Mouse (Mus musculus) liver, embryonic 16.5 days (tissue): Measurements from ENCODE around the gene Sparcl1. TPM values are rescaled to one million over a fixed set of nuclear protein-coding genes. Genes with fewer than 3 reads are reported as not detected.

Experiments used
- ATAC-seq: fragments of 200-750 bp; cut with Nextera tagmentation; 2 replicates; pipeline ENCODE4 v1.8.0; 2017; ENCODE audit warnings: low read depth, mild to moderate bottlenecking, moderate number of reproducible peaks, moderate library complexity
- H3K27ac ChIP-seq: fragments of 300-500 bp; sonication (generic); 2 replicates; pipeline ENCODE4 v1.5.1; 2014; ENCODE audit warnings: mild to moderate bottlenecking, low read length
- H3K27me3 ChIP-seq: fragments of 300-500 bp; sonication (generic); 2 replicates; pipeline ENCODE4 v1.6.1; 2014; ENCODE audit warnings: low read depth, low read length, mixed read lengths; ENCODE audit not compliant: control insufficient read depth, insufficient read depth
- H3K36me3 ChIP-seq: fragments of 300-500 bp; sonication (generic); 2 replicates; pipeline ENCODE4 v1.6.1; 2014; ENCODE audit warnings: mild to moderate bottlenecking; ENCODE audit not compliant: control insufficient read depth, insufficient read depth
- H3K4me1 ChIP-seq: fragments of 300-500 bp; sonication (generic); 2 replicates; pipeline ENCODE4 v1.6.1; 2014; ENCODE audit warnings: low read depth, low read length, mixed read lengths; ENCODE audit not compliant: control insufficient read depth
- H3K4me2 ChIP-seq: fragments of 300-500 bp; sonication (generic); 2 replicates; pipeline ENCODE4 v1.6.1; 2014; ENCODE audit warnings: low read depth, low read length, mixed read lengths
- H3K4me3 ChIP-seq: fragments of 300-500 bp; sonication (generic); 2 replicates; pipeline ENCODE4 v1.5.1; 2014; ENCODE audit warnings: low read depth, mild to moderate bottlenecking, low read length
- H3K9ac ChIP-seq: fragments of 300-500 bp; sonication (generic); 2 replicates; pipeline ENCODE4 v1.6.1; 2014; ENCODE audit warnings: low read depth, low read length
- H3K9me3 ChIP-seq: fragments of 300-500 bp; sonication (generic); replicated peaks from 2 replicates; pipeline ENCODE4 v1.6.1; 2016; ENCODE audit warnings: low read length; ENCODE audit not compliant: control insufficient read depth
- WGBS: fragments of 180-500 bp; shearing (Covaris S2); extraction: QIAGEN DNeasy Blood & Tissue Kit; methylation state at CpG from one replicate; pipeline ENCODE4 v1.1.7; 2014; ENCODE audit not compliant: insufficient replicate concordance; 5-methylcytosine and 5-hydroxymethylcytosine counted together
- polyA plus RNA-seq: library from polyadenylated mRNA; unstranded; fragments of >200 nt; fragmentation: Nextera tagmentation; extraction: Ambion mirVana; gene quantifications from 2 replicates; pipeline ENCODE4 v1.2.1, GENCODE M21; 2015

Sparcl1 gene
- polyA plus RNA-seq, 1 experiment from 2014 or later = 5.1 TPM

DNA sequence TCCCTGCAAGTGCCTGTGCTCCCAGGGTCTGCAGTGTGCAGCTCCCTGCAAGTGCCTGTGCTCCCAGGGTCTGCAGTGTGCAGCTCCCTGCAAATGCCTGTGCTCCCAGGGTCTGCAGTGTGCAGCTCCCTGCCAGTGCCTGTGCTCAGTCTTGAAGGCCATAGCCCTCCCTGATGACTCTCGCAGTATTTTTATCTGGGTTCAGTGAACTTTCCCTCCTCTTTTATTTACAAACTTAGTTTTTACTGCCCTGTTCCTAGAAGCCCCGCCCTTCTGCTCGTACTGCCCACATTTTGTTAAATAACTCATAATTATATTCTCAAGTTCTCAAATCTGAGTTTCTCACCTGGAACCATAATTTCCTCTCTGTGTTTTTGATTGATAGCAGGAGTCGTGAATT, 10.4 kb downstream of the Sparcl1 start:
- 45% methylated on average over 4 of the region's 4 CpGs for WGBS
- no peaks in the 10 kb centered on the region for H3K36me3 ChIP-seq

DNA sequence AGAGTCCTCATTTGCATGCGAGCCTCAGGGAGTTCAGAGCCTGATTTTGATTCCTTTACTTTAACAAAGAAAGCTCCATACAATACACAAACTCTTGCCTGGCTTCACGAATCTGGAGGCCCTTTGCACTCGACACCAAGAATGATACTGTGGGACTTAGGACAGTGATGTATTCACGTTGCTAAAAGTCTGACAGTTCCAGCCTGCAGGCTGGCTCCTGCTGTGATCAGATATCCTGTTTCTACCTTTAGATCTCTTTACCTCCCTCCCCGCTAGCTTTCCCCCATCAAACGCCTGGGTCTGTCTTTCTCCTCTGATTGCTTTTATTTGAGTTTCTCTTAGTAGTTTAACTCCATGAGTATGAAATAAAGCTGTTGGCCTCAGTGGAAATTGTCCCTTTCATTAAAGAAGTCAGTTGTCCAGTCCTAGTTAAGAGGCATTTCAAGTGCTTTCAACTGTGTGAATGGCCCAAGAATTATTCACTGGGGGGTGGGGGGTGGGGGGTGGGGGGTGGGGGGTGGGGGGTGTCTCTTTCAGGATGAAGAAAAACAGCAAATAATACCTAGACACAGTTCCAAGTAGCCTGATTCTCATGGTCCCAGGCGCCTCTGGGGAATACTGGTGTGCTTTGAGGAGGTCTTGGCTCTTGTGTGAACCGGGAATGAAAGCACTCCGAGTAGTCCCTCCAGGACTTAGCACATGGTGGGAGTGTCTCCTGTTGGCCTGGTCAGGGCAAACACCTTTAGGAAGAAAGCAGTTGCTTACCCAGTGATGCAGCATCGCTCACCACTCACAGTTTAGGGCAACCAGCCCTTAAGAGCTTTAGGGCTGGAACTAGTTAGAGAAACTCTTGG, 11.6 kb downstream of the Sparcl1 start:
- H3K4me1 ChIP-seq = no peaks in the 10 kb centered on the region
- no peak for ATAC-seq
- 41% methylated on average over 10 of the region's 10 CpGs for WGBS
- no peak overlapping the region for H3K4me3 ChIP-seq
- H3K9me3 ChIP-seq = no peaks in the 10 kb centered on the region
- no peaks in the 10 kb centered on the region for H3K36me3 ChIP-seq
- H3K9ac ChIP-seq = no peak overlapping the region
- H3K27ac ChIP-seq = no peak overlapping the region
- no peaks in the 10 kb centered on the region for H3K27me3 ChIP-seq
- no peak overlapping the region for H3K4me2 ChIP-seq

More for the DNA sequence above, 10.4 kb downstream of the Sparcl1 start:
- Histone ChIP-seq H3K27ac (no peak overlapping the region), H3K4me3 (no peak overlapping the region), H3K9me3 (no peaks in the 10 kb centered on the region), H3K27me3 (no peaks in the 10 kb centered on the region), H3K9ac (no peak overlapping the region), H3K4me2 (no peak overlapping the region), H3K4me1 (no peaks in the 10 kb centered on the region)
- ATAC-seq = no peak

DNA sequence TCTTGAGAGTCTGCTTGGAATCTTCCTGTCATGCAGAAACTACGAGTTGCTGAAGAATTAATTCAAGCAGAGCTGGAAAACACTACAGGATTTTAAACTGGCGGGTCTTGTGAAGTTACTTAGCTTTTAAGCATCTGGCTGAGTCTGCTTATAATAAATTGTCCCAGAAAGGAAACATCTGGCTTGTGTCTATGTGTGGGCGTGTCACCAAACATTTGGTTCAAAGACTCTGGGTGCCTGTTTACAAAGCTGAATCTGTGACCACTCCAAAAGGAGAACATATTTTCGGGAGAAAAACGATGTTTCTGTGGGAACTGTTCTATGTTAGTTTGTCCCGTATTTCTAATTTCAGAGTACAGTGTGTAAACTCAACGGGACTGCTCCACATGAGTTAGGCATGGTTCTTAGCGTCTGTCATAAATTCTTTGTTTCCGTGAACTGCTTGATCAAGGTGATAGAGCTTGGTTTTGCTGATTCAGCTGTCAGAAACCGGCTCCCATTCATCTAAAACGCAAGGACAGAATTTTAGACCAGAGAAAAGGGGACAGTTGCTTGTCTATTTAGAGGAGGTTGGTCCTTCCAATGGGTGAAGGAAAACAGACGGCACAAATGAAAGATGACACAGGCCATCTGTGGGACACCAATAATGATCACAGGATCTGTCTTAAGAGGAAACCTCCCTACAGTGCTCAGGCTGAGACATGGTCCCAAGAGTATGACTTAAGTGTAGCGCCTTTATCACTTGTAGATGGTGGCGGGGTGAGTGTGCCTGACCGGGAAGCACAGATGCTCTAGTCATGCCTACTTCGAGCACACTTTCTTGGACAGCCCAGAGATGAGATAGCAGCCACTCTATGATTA, 17.2 kb downstream of the Sparcl1 start:
- Histone ChIP-seq H3K9me3 (no peaks in the 10 kb centered on the region), H3K4me2 (no peak overlapping the region)
- 55% methylated on average over 16 of the region's 16 CpGs for whole genome bisulfite sequencing

DNA sequence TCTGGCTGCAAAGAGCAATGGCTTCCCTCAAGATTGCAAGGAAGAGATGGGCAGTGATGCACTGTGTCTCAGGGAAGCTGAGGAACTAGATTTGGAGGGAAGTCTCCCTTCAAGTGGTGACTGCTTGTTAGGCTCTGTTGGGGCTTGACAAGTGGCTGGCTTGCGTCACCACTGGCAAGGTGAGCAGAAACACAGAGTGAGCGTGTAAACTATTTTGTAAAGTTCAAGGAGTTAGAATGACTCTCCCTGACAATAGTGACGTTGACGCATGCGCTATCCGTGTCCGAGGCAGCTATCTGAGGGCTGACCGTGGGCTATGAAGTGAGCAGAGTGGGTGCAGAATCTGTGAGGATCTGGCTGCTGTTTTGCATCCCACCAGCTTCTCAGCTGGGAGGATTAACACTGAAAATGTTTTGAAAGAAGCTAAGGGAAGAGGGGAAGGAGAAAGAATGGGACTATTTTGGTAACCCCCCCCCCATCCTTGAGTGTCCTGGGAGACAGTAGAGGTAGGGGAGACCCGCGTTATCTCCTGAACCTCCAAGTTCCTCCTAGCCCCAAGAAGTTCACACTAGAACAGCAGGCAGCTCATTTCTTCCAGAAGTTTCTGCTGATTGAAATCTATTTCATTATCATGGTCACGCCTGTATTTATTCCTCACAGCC, 18.0 kb downstream of the Sparcl1 start:
- Histone ChIP-seq H3K9me3 (no peaks in the 10 kb centered on the region), H3K4me1 (no peaks in the 10 kb centered on the region), H3K4me3 (no peak overlapping the region), H3K27me3 (no peaks in the 10 kb centered on the region), H3K9ac (no peak overlapping the region), H3K36me3 (no peaks in the 10 kb centered on the region), H3K27ac (no peak overlapping the region), H3K4me2 (no peak overlapping the region)
- WGBS = 63% methylated on average over 11 of the region's 11 CpGs
- no peak for ATAC-seq

More for the DNA sequence above, 17.2 kb downstream of the Sparcl1 start:
- ATAC-seq = no peak
- Histone ChIP-seq H3K4me3 (no peak overlapping the region), H3K4me1 (no peaks in the 10 kb centered on the region), H3K36me3 (no peaks in the 10 kb centered on the region), H3K9ac (no peak overlapping the region), H3K27me3 (no peaks in the 10 kb centered on the region), H3K27ac (no peak overlapping the region; the same call in 1 of the 2 replicates)

DNA sequence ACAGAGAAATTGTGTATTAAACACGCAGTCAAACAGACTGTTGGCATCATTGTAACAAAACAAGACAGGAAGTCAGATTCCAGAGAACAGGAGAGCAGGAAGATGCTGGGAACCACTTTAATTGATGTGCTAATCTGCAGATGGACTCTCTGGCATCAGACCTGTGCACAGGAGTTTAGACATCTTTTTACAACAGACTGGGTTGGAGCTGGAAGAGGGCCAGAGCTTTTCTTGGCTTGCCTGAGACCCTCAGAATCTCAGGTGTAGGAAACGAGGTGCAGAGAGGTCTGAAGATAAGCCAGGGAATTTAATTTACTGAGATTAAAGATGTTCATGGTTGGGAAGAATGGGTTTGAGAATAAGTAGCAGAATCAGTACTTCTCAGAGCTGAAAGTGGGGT, 23.8 kb downstream of the Sparcl1 start:
- no peak overlapping the region for H3K9ac ChIP-seq
- H3K4me1 ChIP-seq = no peaks in the 10 kb centered on the region
- no peak overlapping the region for H3K27ac ChIP-seq
- H3K9me3 ChIP-seq = no peaks in the 10 kb centered on the region
- H3K4me2 ChIP-seq = no peak overlapping the region
- H3K4me3 ChIP-seq = no peak overlapping the region
- no peaks in the 10 kb centered on the region for H3K27me3 ChIP-seq
- WGBS = 61% methylated on average over 2 of the region's 2 CpGs
- H3K36me3 ChIP-seq = no peaks in the 10 kb centered on the region
- no peak for ATAC-seq

DNA sequence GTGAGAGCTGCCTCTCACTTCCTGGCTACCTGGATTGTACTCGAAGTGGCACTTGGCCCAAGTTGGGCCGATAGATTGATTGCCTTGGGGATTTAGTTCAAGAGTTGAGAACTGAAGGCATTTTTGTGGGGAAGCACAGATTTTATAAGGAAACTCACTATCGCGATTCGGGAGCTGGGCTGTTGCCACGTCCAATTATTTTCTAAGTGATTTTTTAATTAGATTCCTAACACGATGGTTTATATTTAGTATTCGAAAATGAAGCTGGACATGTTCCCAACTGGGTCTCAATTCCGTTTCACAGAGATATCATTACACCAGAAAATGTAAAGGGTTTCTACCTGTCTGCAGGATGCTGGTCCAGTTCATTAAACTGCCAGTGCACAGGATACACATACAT, 28.2 kb downstream of the Sparcl1 start:
- Histone ChIP-seq H3K4me1 (no peaks in the 10 kb centered on the region), H3K27me3 (no peaks in the 10 kb centered on the region), H3K9ac (no peak overlapping the region), H3K36me3 (no peaks in the 10 kb centered on the region), H3K4me2 (no peak overlapping the region), H3K9me3 (no peaks in the 10 kb centered on the region), H3K4me3 (no peak overlapping the region), H3K27ac (no peak overlapping the region)
- no peak for ATAC-seq
- WGBS = 71% methylated on average over 9 of the region's 9 CpGs

DNA sequence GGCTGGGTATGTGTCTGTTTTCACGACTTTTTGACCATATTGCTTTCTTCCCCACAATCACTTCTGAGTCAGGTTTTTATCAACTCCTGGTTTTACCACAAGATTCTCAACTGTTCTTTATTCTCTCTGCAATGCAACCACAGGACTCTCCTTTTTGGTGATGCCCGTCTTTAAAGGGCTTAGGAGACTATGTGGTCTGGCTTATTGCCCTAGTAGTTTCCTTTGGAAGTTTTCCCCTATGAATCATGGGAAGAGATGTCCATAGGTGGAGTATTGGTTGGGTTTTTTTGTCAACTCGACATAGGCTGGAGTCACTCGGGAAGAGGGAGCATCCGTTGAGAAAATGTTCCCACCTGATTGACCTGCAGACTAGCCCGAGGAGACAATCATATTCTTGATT, 32.8 kb downstream of the Sparcl1 start:
- H3K27ac ChIP-seq = no peak overlapping the region
- no peak overlapping the region for H3K9ac ChIP-seq
- ATAC-seq = no peak
- H3K9me3 ChIP-seq = no peaks in the 10 kb centered on the region
- H3K36me3 ChIP-seq = no peaks in the 10 kb centered on the region
- H3K4me2 ChIP-seq = no peak overlapping the region
- no peaks in the 10 kb centered on the region for H3K4me1 ChIP-seq
- WGBS = 60% methylated on average over 6 of the region's 6 CpGs
- H3K27me3 ChIP-seq = no peaks in the 10 kb centered on the region
- no peak overlapping the region for H3K4me3 ChIP-seq

DNA sequence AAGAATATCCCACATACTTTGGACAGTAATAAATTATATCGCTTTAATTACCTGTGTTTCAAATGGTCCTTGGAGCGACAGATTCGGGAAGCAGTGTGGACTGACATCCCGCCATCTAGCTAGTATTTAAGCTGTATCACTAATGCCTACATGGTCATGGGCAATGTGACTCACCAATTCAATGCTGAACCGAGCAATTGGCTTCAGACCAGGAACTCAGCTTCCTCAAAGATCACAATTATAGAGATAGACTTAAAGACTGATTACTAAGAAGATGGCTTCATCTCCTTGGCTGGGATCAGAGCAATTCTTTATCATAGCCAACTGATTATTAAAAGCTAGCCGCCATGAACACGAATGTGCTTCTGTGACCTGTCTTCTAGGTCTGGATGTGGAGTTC, 36.0 kb downstream of the Sparcl1 start, which contains the start of gene Gm17660:
Gene Gm17660 (minus strand): TSS at position 101 of the 400 bp plus-strand sequence.
- Histone ChIP-seq H3K4me3 (no peak within 1 kb of the TSS), H3K27ac (no peak within 1 kb of the TSS), H3K4me1 (no peaks in the 10 kb centered on the region), H3K9me3 (no peaks in the 10 kb centered on the region), H3K36me3 (no peaks in the 10 kb centered on the region), H3K27me3 (peaks cover 8% of the 10 kb centered on the region), H3K9ac (no peak within 1 kb of the TSS), H3K4me2 (no peak within 1 kb of the TSS)
- 71% methylated on average over 7 of the region's 7 CpGs for WGBS
- no peak for ATAC-seq
